Mouse (Mus musculus): ENCODE results near the gene Nell1. TPM values are rescaled to one million over a fixed set of nuclear protein-coding genes. Genes with fewer than 3 reads are reported as not detected.
"Not testable (repeated sequence)": the region's sequence is repeated elsewhere in the genome, so short reads cannot be mapped to it uniquely, and the experiment has no call there.

The Nell1 gene
- total RNA-seq (2021): under 1 TPM; 0.09 to 0.38 TPM
- long read RNA-seq, experiment 1: 0 reads
- long read RNA-seq, experiment 2: 0 reads

DNA sequence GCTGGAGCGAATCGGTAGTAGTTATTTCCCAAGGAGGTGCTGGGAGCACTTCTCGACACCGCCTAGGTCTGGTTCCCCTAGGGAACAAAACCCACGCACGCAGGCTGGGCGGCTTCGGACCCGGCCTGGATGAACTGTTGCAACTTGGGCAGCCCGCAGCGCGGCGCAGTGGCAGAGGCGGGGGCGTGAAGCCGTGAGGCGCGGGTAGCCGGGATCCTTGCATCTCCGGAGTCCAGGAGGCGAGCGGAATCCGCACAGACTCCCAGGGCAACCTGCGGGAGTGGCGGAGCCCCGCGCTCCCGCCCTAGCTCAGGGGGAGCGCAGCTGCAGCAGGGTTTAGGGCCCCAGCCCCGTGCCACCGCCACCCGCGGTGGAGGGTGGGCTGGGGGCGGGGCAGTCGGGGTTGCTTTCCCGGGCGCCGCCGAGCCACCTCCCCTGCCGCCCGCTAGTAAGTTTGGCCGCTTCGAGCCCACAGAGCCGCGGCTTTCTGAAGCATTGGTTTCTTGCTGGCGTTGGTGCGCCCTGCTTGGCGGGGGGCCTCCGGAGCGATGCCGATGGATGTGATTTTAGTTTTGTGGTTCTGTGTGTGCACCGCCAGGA is at the start of gene Nell1:
TSS of gene Nell1 (plus strand) at position 24 of the 600 bp plus-strand sequence.
- peak; percentile 7 for DNase-seq

DNA sequence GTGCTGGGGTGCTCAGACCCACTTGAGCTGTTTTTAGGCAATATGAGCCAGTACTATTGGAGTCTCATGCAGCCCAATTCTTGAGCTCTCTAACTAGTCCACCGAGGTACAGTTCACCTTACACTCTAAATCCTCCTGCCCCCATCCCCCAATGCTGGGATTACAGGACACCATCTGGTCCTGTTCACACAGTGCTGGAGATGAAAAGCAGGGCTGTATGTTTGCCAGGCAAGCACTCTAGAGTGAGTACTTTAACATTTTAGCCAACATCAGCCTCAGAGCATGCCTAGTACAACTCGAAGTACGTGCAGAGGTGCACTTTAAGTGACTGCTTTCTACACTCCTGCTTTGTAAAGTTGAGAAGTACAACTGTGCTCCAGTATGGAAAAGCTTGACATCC is 46.1 kb upstream of the Nell1 start:
- no peak for DNase-seq

DNA sequence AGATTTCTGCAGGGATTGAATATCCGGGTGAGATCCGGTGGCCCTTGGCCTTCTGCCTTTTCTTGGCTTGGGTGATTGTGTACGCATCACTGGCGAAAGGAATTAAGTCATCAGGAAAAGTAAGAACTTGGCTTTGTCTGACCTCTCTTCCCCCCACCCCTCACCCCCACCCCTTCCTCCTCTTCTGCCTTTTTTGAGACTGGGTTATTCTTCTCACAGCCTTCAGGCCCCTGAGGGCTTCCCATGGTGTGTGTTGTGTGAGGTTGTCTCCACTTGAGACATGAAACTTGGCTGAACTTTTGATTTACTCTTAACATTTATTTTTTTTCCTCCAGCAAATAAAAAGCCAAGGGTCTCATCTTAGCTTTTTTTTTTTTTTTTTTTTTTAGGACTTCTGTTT is 44.7 kb upstream of the Nell1 start:
- DNase-seq: no peak

DNA sequence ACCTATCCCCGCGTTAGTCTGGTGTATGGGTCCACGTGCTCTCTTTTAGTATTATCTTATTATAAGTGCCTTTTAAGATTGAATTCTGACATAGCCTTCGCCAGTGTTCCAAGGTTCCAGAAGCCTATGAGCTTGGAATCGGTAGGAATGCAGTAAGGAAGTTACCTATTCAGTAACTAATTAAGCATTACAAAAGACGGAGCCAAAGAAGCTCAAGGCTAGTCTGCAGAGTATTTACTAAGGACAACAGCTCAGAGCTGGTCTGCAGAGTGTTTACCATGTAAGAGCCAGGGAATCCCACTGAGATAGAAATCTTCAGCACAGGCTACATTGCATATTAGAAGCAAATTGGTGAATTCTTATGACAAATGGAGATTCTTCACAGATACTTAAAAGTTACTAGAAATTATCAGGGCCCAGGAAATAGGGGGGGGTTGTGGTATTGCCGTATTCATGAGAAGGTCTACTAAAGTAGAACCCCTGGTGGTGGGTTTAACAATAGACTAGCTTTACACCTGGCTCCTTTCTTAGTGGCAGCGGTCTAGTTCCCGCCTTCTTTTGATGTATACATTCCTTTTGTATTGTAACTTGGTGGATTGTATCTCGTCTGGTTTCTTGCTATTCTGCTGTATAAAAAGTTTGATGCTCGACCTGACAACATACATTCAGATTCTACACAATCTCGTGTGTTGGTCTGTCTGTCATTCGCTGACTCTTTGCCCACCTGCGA is 41.1 kb upstream of the Nell1 start:
- not testable (repeated sequence) for DNase-seq

DNA sequence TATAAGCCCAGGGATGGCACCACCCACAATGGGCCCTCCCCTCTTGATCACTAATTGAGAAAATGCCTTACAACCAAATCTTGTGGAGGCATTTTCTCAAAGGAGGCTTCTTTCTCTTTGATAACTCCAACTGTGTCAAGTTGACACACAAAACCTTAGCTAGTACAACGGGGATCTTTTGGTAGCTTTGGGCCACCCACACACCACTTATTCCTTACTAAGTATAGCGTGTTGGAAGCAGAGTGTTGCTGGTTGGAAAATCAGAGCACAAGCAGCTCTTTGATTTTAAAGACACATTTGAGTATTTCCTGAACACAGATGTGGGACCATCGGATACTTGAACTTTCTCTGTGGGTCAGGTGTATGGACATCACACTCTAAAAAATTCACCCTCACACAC is 37.8 kb upstream of the Nell1 start:
- DNase-seq: no peak

DNA sequence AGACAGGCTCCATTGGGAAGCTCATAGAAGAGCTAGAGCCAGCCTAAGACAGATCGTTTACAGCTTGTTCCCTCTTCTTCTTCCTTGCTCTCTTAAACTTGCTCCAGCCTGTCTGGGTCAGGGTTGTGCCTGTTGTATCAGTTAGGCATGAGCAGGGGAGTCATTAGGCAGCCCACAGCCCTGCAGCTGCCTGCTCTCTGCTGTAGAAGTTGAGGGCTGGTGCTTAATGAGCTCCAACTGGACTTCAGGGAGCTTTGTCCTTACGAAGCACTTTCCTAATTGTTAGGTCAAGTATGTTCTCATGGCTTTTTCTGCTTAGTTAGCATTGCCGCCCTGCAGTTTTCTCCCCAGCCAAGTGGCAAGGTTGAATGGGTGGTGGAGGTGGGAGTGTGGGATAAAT is 32.6 kb upstream of the Nell1 start:
- DNase-seq: no peak

DNA sequence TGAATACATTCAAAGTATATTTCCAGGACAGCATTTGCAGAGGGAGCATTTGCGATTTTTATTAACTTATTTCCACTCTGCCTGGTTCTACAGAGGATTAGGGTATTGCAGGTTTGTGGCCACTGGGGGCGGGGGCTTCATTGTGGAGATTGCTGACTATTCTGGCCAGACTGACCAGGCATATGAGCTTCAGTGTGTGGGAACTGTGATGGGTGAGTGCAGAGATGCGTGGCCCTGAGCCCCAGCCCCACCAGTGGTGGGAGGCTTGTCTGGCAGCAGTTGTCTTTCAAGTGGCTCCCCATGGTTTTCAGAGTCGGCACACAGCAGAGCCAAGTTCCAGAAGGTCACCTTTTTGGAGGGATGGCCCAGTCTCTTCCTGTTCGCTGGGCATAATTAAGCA is 32.2 kb upstream of the Nell1 start:
- no peak for DNase-seq

DNA sequence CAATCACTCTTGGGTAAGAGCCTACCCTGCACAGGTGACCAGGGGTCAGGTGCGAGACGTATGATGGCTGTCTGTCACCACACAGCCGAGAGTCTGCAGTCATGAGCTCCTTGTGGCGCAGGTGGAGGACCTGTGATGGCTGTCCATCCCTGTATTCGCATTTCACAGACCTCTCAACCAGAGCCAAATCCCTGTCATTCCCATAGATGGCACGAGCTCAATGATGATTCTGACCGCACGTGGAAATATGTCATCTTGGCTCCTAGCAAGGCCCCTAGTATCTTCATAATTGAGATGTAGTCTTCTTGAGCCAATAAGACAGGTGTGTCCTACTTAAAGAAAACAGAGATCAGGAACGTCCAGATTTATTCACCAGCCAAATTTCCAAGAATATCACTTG is 28.0 kb upstream of the Nell1 start:
- no peak for DNase-seq

DNA sequence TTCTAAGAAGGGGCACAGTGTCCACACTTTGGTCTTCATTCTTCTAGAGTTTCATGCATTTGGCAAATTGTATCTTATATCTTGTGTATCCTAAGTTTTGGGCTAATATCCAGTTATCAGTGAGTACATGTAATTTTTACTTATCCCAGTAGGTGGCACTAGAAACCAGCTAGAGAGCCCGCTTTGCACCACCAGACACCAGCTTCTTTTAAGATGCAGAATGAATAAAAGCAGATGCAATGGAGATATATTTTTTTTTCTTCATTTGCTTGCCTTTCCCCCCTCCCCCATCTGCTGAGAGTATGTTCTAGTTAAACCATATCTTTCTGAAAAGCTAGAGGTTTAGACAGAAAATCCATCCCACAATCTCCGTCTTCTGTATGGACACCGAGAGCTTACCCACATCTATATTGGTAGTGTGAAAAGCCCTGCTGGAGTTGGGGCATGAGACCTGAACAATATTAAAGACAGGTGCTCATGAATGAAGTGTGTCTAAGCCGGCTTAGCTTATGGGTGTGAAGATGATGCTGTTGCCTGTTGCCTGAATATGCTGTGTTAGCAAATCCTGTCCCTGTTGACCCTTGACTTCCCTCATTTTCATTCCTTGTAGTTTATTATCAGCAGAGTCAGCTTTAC is 21.0 kb upstream of the Nell1 start:
- DNase-seq: no peak

DNA sequence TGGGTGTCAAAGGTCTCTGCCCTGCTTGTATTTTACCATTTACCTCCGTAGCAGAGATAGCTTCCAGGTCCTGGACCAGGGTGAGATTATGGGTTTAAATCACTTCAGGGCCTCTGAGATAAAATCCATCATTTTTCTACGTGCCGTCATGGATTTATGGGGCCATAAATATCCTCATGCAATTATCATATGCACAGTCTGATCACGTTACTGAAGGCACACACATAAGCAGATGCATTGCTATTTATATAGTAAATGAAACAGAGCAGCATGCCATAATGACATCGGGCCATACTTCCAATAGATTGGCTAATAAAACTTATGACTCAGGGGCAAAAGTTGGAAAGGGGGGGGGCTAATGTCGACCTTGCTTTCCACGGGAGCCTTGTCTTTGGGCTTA is 19.8 kb upstream of the Nell1 start:
- DNase-seq: no peak

DNA sequence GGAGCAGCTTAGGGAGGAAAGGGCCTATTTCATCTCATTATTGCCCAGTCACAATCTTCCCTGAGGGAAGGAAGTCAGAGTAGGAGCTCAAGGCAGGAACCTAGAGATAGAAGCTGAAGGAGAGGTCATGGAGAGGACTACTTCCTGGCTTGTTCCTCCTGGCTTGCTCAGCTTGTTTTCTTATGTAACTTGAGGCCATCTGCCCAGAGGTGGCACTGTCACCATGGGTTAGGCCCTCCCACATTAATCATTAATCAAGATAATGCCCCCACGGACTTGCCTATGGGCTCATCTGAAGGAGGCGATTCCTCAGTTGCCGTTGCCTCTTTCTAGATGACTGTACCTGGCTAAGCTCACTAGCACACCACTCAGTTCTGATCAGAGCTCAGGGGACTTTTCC is 17.5 kb upstream of the Nell1 start:
- DNase-seq: no peak

DNA sequence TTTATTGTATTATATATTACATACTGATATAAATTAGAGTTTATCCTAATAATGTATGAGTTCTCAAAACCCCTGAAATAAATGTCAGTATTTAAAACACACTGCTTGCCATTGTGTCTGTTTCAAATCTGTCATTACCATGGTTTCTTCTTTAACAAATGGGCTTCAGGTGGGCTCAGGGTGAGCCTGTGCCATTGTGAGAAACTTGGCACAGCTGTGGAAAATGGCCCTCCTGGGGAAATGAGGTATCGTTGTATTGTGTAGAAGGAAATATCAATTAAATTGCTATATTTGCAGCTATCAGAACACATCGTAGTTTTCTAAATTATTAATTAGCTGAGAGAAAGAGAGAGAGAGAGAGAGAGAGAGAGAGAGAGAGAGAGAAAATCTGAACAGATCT is 10.9 kb upstream of the Nell1 start:
- DNase-seq: no peak

DNA sequence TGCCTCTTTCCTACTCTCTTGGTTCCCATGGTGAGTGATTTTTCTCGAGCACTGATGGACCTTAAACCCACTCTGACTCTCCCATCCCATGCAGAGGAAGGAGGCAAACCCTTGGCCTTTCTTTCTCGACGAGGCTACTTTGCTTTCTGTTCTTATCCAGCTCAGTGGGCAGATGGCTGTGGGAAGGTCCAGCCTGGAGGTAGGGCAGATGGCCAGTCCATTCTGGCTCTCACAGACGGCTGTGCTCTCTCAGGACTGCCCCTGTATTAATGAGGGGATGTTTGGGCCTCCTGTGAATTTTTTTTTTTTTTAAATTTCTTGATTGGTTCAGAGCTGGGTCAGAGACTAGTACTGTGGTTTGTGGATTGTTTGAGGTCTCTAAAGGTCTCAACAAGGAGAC is 5.1 kb upstream of the Nell1 start:
- no peak for DNase-seq

DNA sequence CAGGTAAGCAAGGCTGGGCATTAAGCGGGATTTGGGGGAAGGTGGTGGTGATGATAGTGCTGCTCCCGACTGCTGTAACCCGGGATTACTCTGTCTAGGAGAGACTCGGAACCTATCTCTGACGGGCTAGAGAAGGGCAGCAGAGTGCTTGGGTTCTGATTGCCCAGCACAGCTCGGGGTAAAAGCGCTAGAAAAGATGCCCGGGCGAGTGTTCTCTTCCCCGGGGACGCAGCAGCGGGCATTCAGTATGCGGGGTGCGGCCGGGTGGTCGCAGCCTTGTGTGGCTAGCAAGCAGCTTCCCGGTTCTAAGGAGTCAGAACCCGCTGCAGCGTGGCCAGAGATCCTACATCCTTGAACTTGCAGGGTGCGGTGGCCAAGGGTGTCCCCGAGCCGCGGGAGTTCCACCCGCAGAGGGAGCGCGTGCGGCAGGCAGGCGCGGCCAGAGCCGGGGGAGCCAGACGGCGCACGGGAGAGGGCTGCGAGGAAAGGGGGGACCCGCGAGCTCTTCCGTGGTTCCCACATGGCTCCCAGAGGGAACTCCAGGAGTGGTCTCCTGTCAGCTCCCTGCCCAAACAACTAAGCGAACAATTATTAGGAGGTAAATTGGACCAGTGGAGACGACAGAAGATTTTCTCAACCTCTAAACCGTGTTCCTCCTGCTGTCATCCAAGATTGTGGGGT is 917 bp downstream of the Nell1 start:
- DNase-seq: no peak

DNA sequence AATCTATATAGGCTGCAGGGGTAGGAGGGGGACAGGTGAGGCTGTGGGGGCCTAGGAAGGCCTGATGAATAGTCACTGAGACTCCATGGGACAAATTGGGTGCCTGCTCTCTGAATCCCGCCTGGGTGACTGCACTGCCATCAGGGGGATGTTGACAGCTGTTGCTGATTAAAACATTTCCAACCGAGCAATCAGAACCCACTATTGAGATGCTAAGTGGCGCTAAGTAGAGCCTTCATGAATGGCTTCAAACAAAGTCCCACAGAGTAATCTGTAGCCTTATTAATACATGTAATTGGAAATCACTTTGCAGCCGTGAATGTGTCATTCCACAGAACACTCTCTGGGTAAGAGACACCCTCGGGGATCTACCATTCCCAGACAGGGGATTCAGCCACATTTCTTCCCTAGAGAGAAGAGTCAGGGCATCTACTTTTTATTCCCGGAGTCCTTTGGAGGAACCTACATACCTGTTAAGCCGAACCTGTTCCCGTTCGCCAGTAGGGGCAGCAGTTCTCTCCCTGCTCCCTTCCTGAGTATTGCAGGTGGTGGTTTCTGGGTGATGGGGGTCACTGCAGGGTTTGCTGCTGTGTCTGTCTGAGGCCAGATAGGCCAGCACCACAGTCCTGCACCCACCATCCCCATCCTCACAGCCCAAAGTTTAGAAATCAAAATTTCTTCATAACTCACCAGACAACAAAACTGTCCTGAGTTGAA is 7.0 kb downstream of the Nell1 start:
- DNase-seq: no peak

DNA sequence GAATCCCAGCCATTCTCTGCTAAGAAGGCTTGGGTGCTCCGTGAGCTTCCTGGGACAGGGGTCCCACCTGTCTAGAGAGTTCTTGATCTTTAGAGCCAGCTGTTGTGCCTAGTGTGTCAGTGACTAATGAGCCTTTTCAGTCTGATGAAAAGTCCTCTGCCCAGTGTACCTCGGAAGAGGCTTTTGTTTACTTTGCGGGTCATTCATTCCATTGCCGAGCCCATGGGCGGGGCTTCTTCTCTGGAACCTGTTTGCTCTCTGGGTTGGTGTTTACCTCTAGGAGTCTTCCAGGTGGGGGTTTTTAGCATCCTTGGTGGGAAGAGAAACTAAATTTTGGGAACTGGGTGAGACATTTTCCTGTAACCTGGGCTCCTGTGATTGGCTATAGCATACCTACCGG is 10.0 kb downstream of the Nell1 start:
- DNase-seq: no peak

DNA sequence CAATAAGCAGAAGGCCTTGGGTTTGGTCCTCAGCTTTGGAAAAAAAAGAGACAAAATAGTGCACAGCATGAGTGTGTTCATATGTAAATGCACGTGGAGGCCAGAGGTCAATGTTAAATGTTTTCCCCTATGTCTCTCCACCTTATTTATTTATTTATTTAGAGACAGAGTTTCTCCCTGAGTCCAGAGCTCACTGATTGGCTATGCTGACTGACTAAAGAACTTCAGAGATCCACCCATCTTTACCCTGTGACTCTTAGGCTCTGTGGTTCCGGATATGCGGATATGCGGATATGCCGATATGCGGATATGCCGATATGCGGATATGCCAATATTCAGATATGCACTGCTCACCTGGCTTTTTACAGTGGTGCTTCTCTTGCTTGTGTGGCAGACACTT is 11.3 kb downstream of the Nell1 start:
- DNase-seq: no peak

DNA sequence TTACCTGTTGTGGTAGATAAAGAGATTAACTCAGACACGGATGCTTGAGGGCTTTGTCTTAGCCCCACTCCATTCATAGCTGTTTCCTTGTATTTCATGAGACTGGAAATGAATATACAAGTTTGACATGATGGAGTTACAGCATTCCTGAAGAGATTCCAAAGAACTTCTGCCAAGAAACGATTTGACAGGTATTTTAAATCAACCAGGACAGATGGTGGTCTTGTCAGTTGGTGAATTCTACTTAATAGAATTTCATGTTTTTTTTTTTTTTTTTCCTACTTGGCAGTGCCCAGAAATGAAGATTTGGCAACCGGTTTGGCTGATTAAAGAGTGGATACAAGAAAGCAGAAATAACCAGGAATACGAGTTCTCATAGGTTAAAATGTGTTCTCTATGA is 24.7 kb downstream of the Nell1 start:
- no peak for DNase-seq

DNA sequence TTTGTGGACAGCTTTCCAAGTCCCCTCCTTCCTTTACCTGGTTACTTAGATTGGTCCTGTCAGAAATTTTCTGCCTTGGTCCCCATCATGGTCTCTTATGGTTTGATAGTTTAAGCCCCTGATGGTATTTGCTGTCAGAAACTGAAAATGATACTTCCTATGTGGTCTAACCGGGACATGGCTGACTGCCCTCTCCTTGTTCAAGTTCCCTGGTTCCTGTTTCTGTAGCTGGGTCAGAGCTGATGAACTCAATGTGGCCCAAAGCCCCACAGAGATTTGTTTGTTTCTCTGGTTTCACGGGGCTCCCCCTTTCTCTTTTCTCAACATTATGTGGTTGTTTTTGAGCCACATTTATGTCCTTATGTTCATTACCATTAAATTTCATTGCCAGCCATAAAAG is 30.6 kb downstream of the Nell1 start:
- no peak for DNase-seq

DNA sequence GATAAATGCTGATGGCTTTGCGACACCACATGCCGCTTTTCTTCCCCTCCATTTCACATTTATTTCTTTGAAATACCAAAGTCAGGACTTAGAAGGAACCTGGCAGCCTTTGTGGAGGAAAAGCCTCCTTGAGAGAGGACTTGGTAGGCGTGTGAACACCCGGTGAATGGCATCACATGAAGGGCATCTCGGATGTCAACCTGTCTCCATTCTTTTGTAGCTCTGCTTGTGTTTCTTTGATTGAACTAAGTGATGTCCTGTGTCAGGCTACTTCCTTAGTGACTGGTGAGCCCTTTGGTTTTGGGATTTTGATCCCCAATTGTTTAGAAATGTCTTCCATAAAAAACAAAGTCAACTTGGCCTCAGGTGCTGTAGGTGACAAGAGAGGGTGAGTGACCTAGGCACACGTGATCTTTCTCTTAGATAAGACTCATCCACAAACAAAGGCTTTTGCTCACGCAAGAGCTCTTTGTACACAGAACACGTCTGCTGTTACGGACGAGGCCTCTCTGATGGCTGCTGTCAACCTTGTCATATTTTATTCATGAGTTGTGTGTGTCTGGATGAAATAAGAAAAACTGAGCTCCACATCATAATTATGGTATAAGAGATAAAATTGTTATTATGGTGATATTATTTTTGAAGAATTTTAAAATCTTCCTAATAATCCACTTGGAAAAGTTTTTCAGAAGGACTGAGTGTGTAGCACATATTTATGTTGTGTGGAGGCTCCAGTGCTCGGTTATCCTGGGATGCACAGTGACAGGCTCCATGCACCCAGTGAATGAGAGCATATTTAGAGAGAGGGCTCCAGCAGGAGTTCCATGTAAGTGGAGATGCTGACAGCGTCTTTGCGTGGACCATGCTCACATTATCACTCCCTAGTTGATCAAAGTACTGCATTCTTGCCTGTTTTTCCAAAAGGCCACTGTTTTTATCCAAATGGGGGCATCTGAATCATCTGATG is 60.8 kb downstream of the Nell1 start:
- DNase-seq: no peak

DNA sequence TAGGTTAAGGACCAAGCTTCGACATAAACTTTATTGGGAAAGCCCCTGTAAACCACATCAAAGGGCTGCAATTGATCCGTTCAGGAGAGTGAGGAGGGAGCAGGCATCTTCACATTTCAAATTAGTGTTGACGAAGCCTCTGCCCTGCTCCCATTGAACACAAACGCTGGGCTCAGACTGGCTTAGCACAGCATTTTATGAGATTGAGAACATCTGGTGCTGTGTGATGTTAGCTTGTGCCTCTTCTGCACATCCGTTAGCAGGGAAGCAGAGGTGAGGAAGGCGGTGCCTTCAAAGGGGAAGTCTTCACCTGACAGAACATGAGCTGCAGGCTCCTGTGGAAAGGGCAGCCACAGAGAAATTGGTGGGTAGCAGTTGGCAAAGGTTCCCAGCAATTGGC is 66.4 kb downstream of the Nell1 start:
- DNase-seq: no peak

Measured in gastrocnemius, postnatal 10 days (tissue).